Mouse (Mus musculus) left cerebral cortex, postnatal 10 days (tissue): ENCODE measurements around the gene 1810024B03Rik. TPM values are rescaled to one million over a fixed set of nuclear protein-coding genes. Genes with fewer than 3 reads are reported as not detected.

Source experiments
- total RNA-seq, 2 experiments: library from RNA; stranded (reverse); gene quantifications; 2 replicates each; pipeline ENCODE4 v1.2.3; 2021

The 1810024B03Rik gene
- total RNA-seq, 2 experiments from 2014 or later = 0.67 to 0.81 TPM

Other genes with a start within 250 kb of the 1810024B03Rik start
- 10 to 100 TPM; 13.9 to 14.6 TPM for gene Ap4e1, start 199.6 kb downstream of the 1810024B03Rik start, total RNA-seq
- 10 to 100 TPM; 21.0 to 24.6 TPM for gene Blvra, start 137.6 kb downstream of the 1810024B03Rik start, total RNA-seq
- gene Ncaph, start 74.3 kb downstream of the 1810024B03Rik start, total RNA-seq = 1 to 10 TPM; 6.0 to 6.7 TPM
- gene Itpripl1, start 64.8 kb downstream of the 1810024B03Rik start, total RNA-seq = 1 to 10 TPM; 5.7 to 6.8 TPM
- 10 to 100 TPM; 82.6 to 85.2 TPM for gene Snrnp200, start 106 bp upstream of the 1810024B03Rik start, total RNA-seq
- gene Ciao1, start 39.5 kb upstream of the 1810024B03Rik start, total RNA-seq = 10 to 100 TPM; 62.5 to 66.0 TPM
- gene Tmem127, start 39.6 kb upstream of the 1810024B03Rik start, total RNA-seq = 100 to 1,000 TPM; 115 to 118 TPM
- 100 to 1,000 TPM; 189 to 201 TPM for gene Stard7, start 61.9 kb upstream of the 1810024B03Rik start, total RNA-seq
- 1 to 10 TPM; 4.5 to 6.1 TPM for gene Dusp2, start 127.9 kb upstream of the 1810024B03Rik start, total RNA-seq
- gene Astl, start 130.4 kb upstream of the 1810024B03Rik start, total RNA-seq = not detected
- under 1 TPM; 0.45 to 0.81 TPM for gene Adra2b, start 154.9 kb upstream of the 1810024B03Rik start, total RNA-seq
- gene Gpat2, start 216.9 kb upstream of the 1810024B03Rik start, total RNA-seq = under 1 TPM; 0.39 to 0.49 TPM
- gene Fahd2a, start 236.3 kb upstream of the 1810024B03Rik start, total RNA-seq = 10 to 100 TPM; 15.6 to 18.6 TPM